Mouse (Mus musculus) liver, embryonic 16.5 days (tissue): ENCODE data around the gene Guca1b. TPM values are rescaled to one million over a fixed set of nuclear protein-coding genes. Genes with fewer than 3 reads are reported as not detected.

Source experiments
- ATAC-seq: fragments of 200-750 bp; cut with Nextera tagmentation; 2 replicates; pipeline ENCODE4 v1.8.0; 2017; ENCODE audit warnings: low read depth, mild to moderate bottlenecking, moderate number of reproducible peaks, moderate library complexity
- H3K27ac ChIP-seq: fragments of 300-500 bp; sonication (generic); 2 replicates; pipeline ENCODE4 v1.5.1; 2014; ENCODE audit warnings: mild to moderate bottlenecking, low read length
- H3K27me3 ChIP-seq: fragments of 300-500 bp; sonication (generic); 2 replicates; pipeline ENCODE4 v1.6.1; 2014; ENCODE audit warnings: low read depth, low read length, mixed read lengths; ENCODE audit not compliant: control insufficient read depth, insufficient read depth
- H3K36me3 ChIP-seq: fragments of 300-500 bp; sonication (generic); 2 replicates; pipeline ENCODE4 v1.6.1; 2014; ENCODE audit warnings: mild to moderate bottlenecking; ENCODE audit not compliant: control insufficient read depth, insufficient read depth
- H3K4me1 ChIP-seq: fragments of 300-500 bp; sonication (generic); 2 replicates; pipeline ENCODE4 v1.6.1; 2014; ENCODE audit warnings: low read depth, low read length, mixed read lengths; ENCODE audit not compliant: control insufficient read depth
- H3K4me2 ChIP-seq: fragments of 300-500 bp; sonication (generic); 2 replicates; pipeline ENCODE4 v1.6.1; 2014; ENCODE audit warnings: low read depth, low read length, mixed read lengths
- H3K4me3 ChIP-seq: fragments of 300-500 bp; sonication (generic); 2 replicates; pipeline ENCODE4 v1.5.1; 2014; ENCODE audit warnings: low read depth, mild to moderate bottlenecking, low read length
- H3K9ac ChIP-seq: fragments of 300-500 bp; sonication (generic); 2 replicates; pipeline ENCODE4 v1.6.1; 2014; ENCODE audit warnings: low read depth, low read length
- H3K9me3 ChIP-seq: fragments of 300-500 bp; sonication (generic); replicated peaks from 2 replicates; pipeline ENCODE4 v1.6.1; 2016; ENCODE audit warnings: low read length; ENCODE audit not compliant: control insufficient read depth
- WGBS: fragments of 180-500 bp; shearing (Covaris S2); extraction: QIAGEN DNeasy Blood & Tissue Kit; methylation state at CpG from one replicate; pipeline ENCODE4 v1.1.7; 2014; ENCODE audit not compliant: insufficient replicate concordance; 5-methylcytosine and 5-hydroxymethylcytosine counted together
- polyA plus RNA-seq: library from polyadenylated mRNA; unstranded; fragments of >200 nt; fragmentation: Nextera tagmentation; extraction: Ambion mirVana; gene quantifications from 2 replicates; pipeline ENCODE4 v1.2.1, GENCODE M21; 2015

Guca1b gene
- polyA plus RNA-seq, 1 experiment from 2014 or later: 0.14 TPM

- H3K36me3 ChIP-seq: peaks cover 13% of the 10 kb centered on the region; the same call in 1 of the 2 replicates
- H3K27ac ChIP-seq: no peak overlapping the region
- no peaks in the 10 kb centered on the region for H3K27me3 ChIP-seq
- H3K4me1 ChIP-seq: no peaks in the 10 kb centered on the region
- H3K9me3 ChIP-seq: no peaks in the 10 kb centered on the region
- no peak overlapping the region for H3K9ac ChIP-seq
- no peak overlapping the region for H3K4me3 ChIP-seq
- no peak for ATAC-seq
- WGBS: 74% methylated on average over 6 of the region's 6 CpGs
- no peak overlapping the region for H3K4me2 ChIP-seq
Measured at GRCm38 (mm10) chr17:47376779-47377280, 8.4 kb upstream of the Guca1b start.

DNA sequence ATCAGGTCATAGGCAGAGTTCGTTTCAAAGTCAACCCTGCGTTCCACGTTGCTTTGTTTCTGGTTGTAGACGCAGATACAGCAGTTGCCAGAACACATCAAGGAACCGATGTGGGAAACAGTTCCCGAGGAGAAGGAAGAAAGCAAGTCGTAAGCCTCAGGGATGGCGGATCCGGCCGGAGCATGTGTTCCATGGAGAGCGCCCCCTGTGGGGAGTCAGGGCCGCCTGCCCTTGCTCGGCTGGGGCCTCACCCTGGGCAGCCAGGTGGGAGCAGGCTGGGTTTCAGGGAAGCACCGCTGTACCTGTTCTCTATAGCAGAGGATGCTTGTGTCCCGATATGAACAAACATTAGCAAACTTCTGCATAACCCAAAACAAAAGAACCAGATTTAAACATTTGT, 7.1 kb upstream of the Guca1b start:
- 81% methylated on average over 15 of the region's 15 CpGs for WGBS
- H3K4me3 ChIP-seq: no peak overlapping the region
- no peak overlapping the region for H3K4me2 ChIP-seq
- no peak overlapping the region for H3K27ac ChIP-seq
- H3K27me3 ChIP-seq: no peaks in the 10 kb centered on the region
- H3K9me3 ChIP-seq: no peaks in the 10 kb centered on the region
- no peaks in the 10 kb centered on the region for H3K4me1 ChIP-seq
- ATAC-seq: no peak
- H3K36me3 ChIP-seq: peaks cover 13% of the 10 kb centered on the region; the same call in 1 of the 2 replicates
- H3K9ac ChIP-seq: no peak overlapping the region

DNA sequence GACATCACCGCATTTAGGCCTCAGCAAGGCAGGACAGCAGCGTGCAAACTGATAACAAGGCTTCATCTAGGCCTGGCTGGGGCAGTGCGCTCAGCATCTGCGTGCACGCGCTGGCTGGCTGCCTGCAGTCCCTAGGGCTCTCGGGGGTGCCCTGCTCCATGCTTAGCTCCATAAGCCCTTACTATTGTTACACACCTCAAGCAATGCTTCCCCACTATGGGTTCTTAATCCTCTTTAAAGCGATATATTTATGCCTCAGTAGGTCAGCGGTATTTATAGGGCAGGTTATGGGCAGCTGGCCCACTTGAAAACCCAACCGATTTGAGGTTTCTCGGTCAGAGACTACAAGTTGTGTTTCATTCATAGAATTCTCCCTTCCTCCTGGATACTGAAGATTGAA, 3.3 kb upstream of the Guca1b start:
- Histone ChIP-seq H3K27me3 (no peaks in the 10 kb centered on the region), H3K4me2 (no peak overlapping the region), H3K9me3 (no peaks in the 10 kb centered on the region; the same call in 1 of the 2 replicates), H3K36me3 (no peaks in the 10 kb centered on the region), H3K27ac (no peak overlapping the region), H3K4me3 (no peak overlapping the region), H3K9ac (no peak overlapping the region), H3K4me1 (no peaks in the 10 kb centered on the region)
- ATAC-seq: no peak
- WGBS: 72% methylated on average over 11 of the region's 11 CpGs

GRCm38 (mm10) chr17:47383266-47383665, 1.9 kb upstream of the Guca1b start:
- no peak; the same call in 1 of the 2 replicates for ATAC-seq
- H3K9me3 ChIP-seq: no peaks in the 10 kb centered on the region; the same call in 1 of the 2 replicates
- H3K27me3 ChIP-seq: no peaks in the 10 kb centered on the region
- H3K9ac ChIP-seq: no peak overlapping the region
- no peak overlapping the region for H3K27ac ChIP-seq
- H3K4me2 ChIP-seq: no peak overlapping the region
- H3K36me3 ChIP-seq: no peaks in the 10 kb centered on the region
- H3K4me3 ChIP-seq: no peak overlapping the region
- H3K4me1 ChIP-seq: no peaks in the 10 kb centered on the region
- WGBS: 63% methylated on average over 4 of the region's 4 CpGs

GRCm38 (mm10) chr17:47384064-47384463, 1.1 kb upstream of the Guca1b start:
- H3K27ac ChIP-seq: no peak overlapping the region
- H3K9me3 ChIP-seq: no peaks in the 10 kb centered on the region; the same call in 1 of the 2 replicates
- no peak overlapping the region for H3K4me3 ChIP-seq
- no peaks in the 10 kb centered on the region for H3K27me3 ChIP-seq
- H3K4me2 ChIP-seq: no peak overlapping the region
- H3K36me3 ChIP-seq: no peaks in the 10 kb centered on the region
- no peaks in the 10 kb centered on the region for H3K4me1 ChIP-seq
- ATAC-seq: no peak
- 76% methylated on average over 3 of the region's 3 CpGs for WGBS
- no peak overlapping the region for H3K9ac ChIP-seq

- H3K27ac ChIP-seq: no peak overlapping the region
- ATAC-seq: no peak
- H3K4me1 ChIP-seq: no peaks in the 10 kb centered on the region
- H3K4me2 ChIP-seq: no peak overlapping the region
- H3K36me3 ChIP-seq: no peaks in the 10 kb centered on the region
- no peaks in the 10 kb centered on the region; the same call in 1 of the 2 replicates for H3K9me3 ChIP-seq
- no peak overlapping the region for H3K9ac ChIP-seq
- H3K27me3 ChIP-seq: no peaks in the 10 kb centered on the region
- 53% methylated on average over 4 of the region's 4 CpGs for WGBS
- no peak overlapping the region for H3K4me3 ChIP-seq
Measured at GRCm38 (mm10) chr17:47386649-47387048, 1.5 kb downstream of the Guca1b start.

GRCm38 (mm10) chr17:47394223-47394869, 9.2 kb downstream of the Guca1b start:
- H3K4me1 ChIP-seq: peaks cover 14% of the 10 kb centered on the region
- H3K27me3 ChIP-seq: peaks cover 10% of the 10 kb centered on the region
- no peak for ATAC-seq
- H3K4me2 ChIP-seq: peak overlapping the region; percentile 71
- H3K4me3 ChIP-seq: peak overlapping the region; percentile 51
- no peak overlapping the region for H3K27ac ChIP-seq
- H3K36me3 ChIP-seq: no peaks in the 10 kb centered on the region
- no peaks in the 10 kb centered on the region for H3K9me3 ChIP-seq
- no peak overlapping the region for H3K9ac ChIP-seq
- WGBS: 6% methylated on average over 24 of the region's 24 CpGs

GRCm38 (mm10) chr17:47395376-47395913, 10.3 kb downstream of the Guca1b start:
- Histone ChIP-seq H3K9me3 (no peaks in the 10 kb centered on the region), H3K4me2 (peak overlapping the region; percentile 71), H3K4me1 (peaks cover 14% of the 10 kb centered on the region), H3K4me3 (peak overlapping the region; percentile 51), H3K27me3 (peaks cover 10% of the 10 kb centered on the region), H3K9ac (peak overlapping the region; percentile 24; the same call in 1 of the 2 replicates), H3K36me3 (no peaks in the 10 kb centered on the region), H3K27ac (no peak overlapping the region)
- ATAC-seq: peak; percentile 85
- 3% methylated on average over 20 of the region's 20 CpGs for WGBS

DNA sequence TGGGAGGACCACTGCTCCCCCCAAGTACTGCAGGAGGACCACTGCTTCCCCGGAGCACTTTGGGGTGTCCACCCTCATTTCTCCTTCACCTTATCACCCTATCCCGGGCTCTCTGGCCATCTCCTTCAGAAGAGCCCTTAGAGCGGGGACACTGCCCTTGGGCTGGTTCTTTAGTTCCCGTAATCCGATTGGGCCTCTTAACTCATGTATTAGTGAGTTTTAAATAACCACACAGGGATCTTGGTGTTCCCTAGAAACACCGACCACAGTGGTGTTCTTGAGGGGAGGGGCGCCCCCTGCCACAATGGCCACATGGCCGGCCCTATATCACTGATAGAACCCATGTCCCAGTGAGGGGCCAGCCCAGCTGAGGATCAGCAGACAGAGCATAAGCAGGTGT, 13.9 kb downstream of the Guca1b start:
- Histone ChIP-seq H3K27me3 (peaks cover 10% of the 10 kb centered on the region), H3K4me3 (no peak overlapping the region)
- ATAC-seq: no peak

More for the DNA sequence above, 13.9 kb downstream of the Guca1b start:
- WGBS: 55% methylated on average over 8 of the region's 8 CpGs
- Histone ChIP-seq H3K36me3 (no peaks in the 10 kb centered on the region), H3K9ac (no peak overlapping the region), H3K4me1 (peaks cover 14% of the 10 kb centered on the region), H3K4me2 (no peak overlapping the region), H3K27ac (no peak overlapping the region), H3K9me3 (no peaks in the 10 kb centered on the region)
